Mouse (Mus musculus) liver, adult 2 months (tissue): Measurements from ENCODE around the gene Acoxl. TPM values are rescaled to one million over a fixed set of nuclear protein-coding genes. Genes with fewer than 3 reads are reported as not detected.

Experiments
- DNase-seq: peaks from one replicate; pipeline ENCODE4 v3.0.0-alpha.2; 2011; ENCODE audit warnings: low read depth, low spot score; ENCODE audit errors: extremely low read depth
- H3K27ac ChIP-seq: fragments of 200-500 bp; replicated peaks from 2 replicates; pipeline ENCODE4 v1.5.1; 2012; ENCODE audit warnings: low read depth, mild to moderate bottlenecking, control low read depth, inconsistent platforms, low read length; ENCODE audit not compliant: insufficient read depth
- H3K27me3 ChIP-seq: fragments of 200-500 bp; 2 replicates; pipeline ENCODE4 v1.6.1; 2012; ENCODE audit warnings: mild to moderate bottlenecking, moderate library complexity, low read length, inconsistent platforms; ENCODE audit not compliant: control insufficient read depth, insufficient read depth
- H3K36me3 ChIP-seq: fragments of 200-500 bp; 2 replicates; pipeline ENCODE4 v1.6.1; 2012; ENCODE audit warnings: low read length, inconsistent platforms; ENCODE audit not compliant: control insufficient read depth, insufficient read depth
- H3K4me1 ChIP-seq: fragments of 200-500 bp; 2 replicates; pipeline ENCODE4 v1.6.1; 2011; ENCODE audit warnings: low read length; ENCODE audit not compliant: control insufficient read depth, insufficient read depth
- H3K4me3 ChIP-seq: fragments of 200-500 bp; 2 replicates; pipeline ENCODE4 v1.5.1; 2011; ENCODE audit warnings: low read depth, mild to moderate bottlenecking, control low read depth, low read length, moderate library complexity; ENCODE audit not compliant: insufficient read depth
- H3K79me2 ChIP-seq: fragments of 200-500 bp; 2 replicates; pipeline ENCODE4 v1.6.1; 2012; ENCODE audit warnings: inconsistent platforms, mild to moderate bottlenecking, low read length, moderate library complexity; ENCODE audit not compliant: control insufficient read depth, insufficient read depth
- H3K9ac ChIP-seq: fragments of 200-500 bp; 2 replicates; pipeline ENCODE4 v1.6.1; 2012; ENCODE audit warnings: low read depth, mild to moderate bottlenecking, control low read depth, inconsistent platforms, low read length
- CTCF ChIP-seq: fragments of 200-500 bp; IDR thresholded peaks from 2 replicates; pipeline ENCODE4 v1.5.1; 2011; ENCODE audit warnings: low read depth, low read length, control low read depth
- POLR2A ChIP-seq: fragments of 200-500 bp; IDR thresholded peaks from 2 replicates; pipeline ENCODE4 v1.6.1; 2011; ENCODE audit warnings: low read length, control low read depth; ENCODE audit not compliant: insufficient read depth; ENCODE audit errors: extremely low read depth
- WGBS: fragments of 180-500 bp; shearing (Covaris S2); methylation state at CpG from one replicate; pipeline ENCODE4 v1.1.7; 2018; 5-methylcytosine and 5-hydroxymethylcytosine counted together
- polyA plus RNA-seq: library from polyadenylated mRNA; depleted of rRNA; stranded (reverse); fragments of >200 nt; gene quantifications from 2 replicates; pipeline ENCODE4 v1.2.3, GENCODE M21; 2012
- total RNA-seq: library from RNA; depleted of rRNA; stranded (reverse); fragments of >200 nt; gene quantifications from 2 replicates; pipeline ENCODE4 v1.2.3, GENCODE M21; 2014

Gene Acoxl
- total and polyA plus RNA-seq, 2 experiments: not detected

GRCm38 (mm10) chr2:128054905-128055304, 216.2 kb downstream of the Acoxl start:
- H3K4me3 ChIP-seq: no peak overlapping the region
- WGBS: 74% methylated on average over 4 of the region's 4 CpGs
- H3K27ac ChIP-seq: no peak overlapping the region
- H3K9ac ChIP-seq: no peak overlapping the region
- no peaks in the 10 kb centered on the region for H3K4me1 ChIP-seq
- TF ChIP-seq CTCF (no peak), POLR2A (no peak)
- no peaks in the 10 kb centered on the region for H3K27me3 ChIP-seq
- no peaks in the 10 kb centered on the region for H3K79me2 ChIP-seq
- no peaks in the 10 kb centered on the region for H3K36me3 ChIP-seq
- no peak for DNase-seq

GRCm38 (mm10) chr2:128057872-128058271, 219.2 kb downstream of the Acoxl start:
- H3K27ac ChIP-seq: no peak overlapping the region
- H3K9ac ChIP-seq: no peak overlapping the region
- no peaks in the 10 kb centered on the region for H3K36me3 ChIP-seq
- TF ChIP-seq POLR2A (no peak), CTCF (no peak)
- H3K79me2 ChIP-seq: no peaks in the 10 kb centered on the region
- DNase-seq: no peak
- no peaks in the 10 kb centered on the region for H3K27me3 ChIP-seq
- no peaks in the 10 kb centered on the region for H3K4me1 ChIP-seq
- WGBS: 97% methylated on average over 5 of the region's 5 CpGs
- H3K4me3 ChIP-seq: no peak overlapping the region

GRCm38 (mm10) chr2:128058627-128059026, 220.0 kb downstream of the Acoxl start:
- no peaks in the 10 kb centered on the region for H3K27me3 ChIP-seq
- 73% methylated on average over 1 of the region's 1 CpGs for WGBS
- H3K27ac ChIP-seq: no peak overlapping the region
- no peak for DNase-seq
- TF ChIP-seq CTCF (no peak), POLR2A (no peak)
- no peak overlapping the region for H3K9ac ChIP-seq
- H3K79me2 ChIP-seq: no peaks in the 10 kb centered on the region
- no peak overlapping the region for H3K4me3 ChIP-seq
- no peaks in the 10 kb centered on the region for H3K36me3 ChIP-seq
- no peaks in the 10 kb centered on the region for H3K4me1 ChIP-seq

GRCm38 (mm10) chr2:128060213-128060612, 221.5 kb downstream of the Acoxl start:
- WGBS: 81% methylated on average over 6 of the region's 6 CpGs
- Histone ChIP-seq H3K27ac (no peak overlapping the region), H3K36me3 (no peaks in the 10 kb centered on the region), H3K27me3 (no peaks in the 10 kb centered on the region), H3K4me1 (no peaks in the 10 kb centered on the region), H3K9ac (no peak overlapping the region), H3K79me2 (no peaks in the 10 kb centered on the region), H3K4me3 (no peak overlapping the region)
- no peak for DNase-seq
- TF ChIP-seq POLR2A (no peak), CTCF (no peak)

GRCm38 (mm10) chr2:128060680-128061287, 222.1 kb downstream of the Acoxl start:
- H3K36me3 ChIP-seq: no peaks in the 10 kb centered on the region
- 82% methylated on average over 6 of the region's 6 CpGs for WGBS
- no peak for DNase-seq
- H3K79me2 ChIP-seq: no peaks in the 10 kb centered on the region
- TF ChIP-seq CTCF (no peak), POLR2A (no peak)
- H3K4me3 ChIP-seq: no peak overlapping the region
- H3K4me1 ChIP-seq: no peaks in the 10 kb centered on the region
- no peak overlapping the region for H3K9ac ChIP-seq
- no peak overlapping the region for H3K27ac ChIP-seq
- no peaks in the 10 kb centered on the region for H3K27me3 ChIP-seq

DNA sequence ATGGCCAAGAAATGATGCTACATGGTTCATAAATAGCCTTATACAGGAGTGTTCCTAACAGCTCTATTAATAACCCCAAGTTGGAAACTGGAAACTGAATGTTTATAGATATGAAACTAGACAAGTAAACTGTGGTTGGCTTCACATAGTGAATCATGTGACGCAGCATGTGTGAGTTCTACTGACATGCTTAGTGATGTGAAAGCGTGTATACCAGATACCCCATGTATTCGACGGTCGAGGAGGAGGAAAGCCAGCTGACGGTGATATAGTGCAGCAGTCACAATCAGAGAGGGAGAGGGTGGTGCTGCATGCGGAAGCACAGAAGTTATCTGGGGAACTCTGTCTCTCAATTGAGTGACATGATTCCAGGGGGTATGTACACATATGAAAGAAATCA, 222.8 kb downstream of the Acoxl start:
- Histone ChIP-seq H3K4me1 (no peaks in the 10 kb centered on the region), H3K9ac (no peak overlapping the region), H3K27me3 (no peaks in the 10 kb centered on the region), H3K4me3 (no peak overlapping the region), H3K36me3 (no peaks in the 10 kb centered on the region), H3K79me2 (no peaks in the 10 kb centered on the region), H3K27ac (no peak overlapping the region)
- TF ChIP-seq POLR2A (no peak), CTCF (no peak)
- DNase-seq: no peak
- WGBS: 87% methylated on average over 7 of the region's 7 CpGs
